Mouse (Mus musculus) gastrocnemius, adult 2 months (tissue): ENCODE measurements around the gene Acvrl1. TPM values are rescaled to one million over a fixed set of nuclear protein-coding genes. Genes with fewer than 3 reads are reported as not detected.

Source experiments
- DNase-seq: peaks from one replicate; pipeline ENCODE4 v3.0.0; 2022
- H3K27ac ChIP-seq: fragments of 200-600 bp; 2 replicates; pipeline ENCODE4 v1.8.1; 2022; ENCODE audit warnings: mild to moderate bottlenecking
- H3K4me3 ChIP-seq: fragments of 200-600 bp; 2 replicates; pipeline ENCODE4 v1.8.1; 2022; ENCODE audit warnings: mild to moderate bottlenecking, moderate library complexity
- CTCF ChIP-seq: fragments of 200-600 bp; IDR thresholded peaks from 2 replicates; pipeline ENCODE4 v1.8.1; 2022; ENCODE audit warnings: antibody characterized with exemption, mild to moderate bottlenecking, moderate library complexity
- intact Hi-C: fragments of 180-260 bp; cut with DNase I; formaldehyde crosslinking; loops from one replicate; pipeline ENCODE4 v1.15.1; 2025
- total RNA-seq, 2 experiments: library from RNA; stranded (reverse); gene quantifications; 2 replicates each; pipeline ENCODE4 v1.2.3; 2021

Acvrl1 gene
- total RNA-seq, 2 experiments from 2014 or later: 10.2 to 14.5 TPM

GRCm38 (mm10) chr15:101169910-101170309 is 41.6 kb downstream of the Acvrl1 start:
- intact Hi-C loops: no loop called here
- no peak overlapping the region for H3K4me3 ChIP-seq
- no peak overlapping the region for H3K27ac ChIP-seq
- DNase-seq: no peak
- no peak for TF ChIP-seq CTCF

GRCm38 (mm10) chr15:101170413-101170980 is 42.2 kb downstream of the Acvrl1 start:
- intact Hi-C loops: no loop called here
- no peak for DNase-seq
- no peak overlapping the region for H3K27ac ChIP-seq
- no peak for TF ChIP-seq CTCF
- no peak overlapping the region for H3K4me3 ChIP-seq

DNA sequence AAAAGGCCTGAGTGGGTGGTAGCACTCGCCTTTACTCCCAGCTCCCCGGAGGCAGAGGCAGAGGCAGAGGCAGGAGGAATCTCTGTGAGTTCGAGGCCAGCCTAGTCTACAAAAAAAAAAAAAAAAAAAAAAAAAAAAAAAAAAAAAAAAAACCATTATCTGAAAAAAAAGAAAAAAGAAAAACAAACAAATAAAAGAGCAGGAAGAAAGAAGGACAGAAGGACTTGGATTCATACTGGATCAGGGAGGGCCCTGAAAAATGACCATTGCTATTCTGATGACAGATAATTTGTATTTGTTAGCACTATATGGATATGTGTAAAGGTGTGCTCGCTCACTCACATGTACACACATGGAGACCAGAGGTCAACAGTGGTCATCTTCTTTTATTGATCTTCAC is 43.0 kb downstream of the Acvrl1 start:
- intact Hi-C loops: no loop called here
- H3K27ac ChIP-seq: no peak overlapping the region
- H3K4me3 ChIP-seq: no peak overlapping the region
- TF ChIP-seq CTCF: no peak
- no peak for DNase-seq

DNA sequence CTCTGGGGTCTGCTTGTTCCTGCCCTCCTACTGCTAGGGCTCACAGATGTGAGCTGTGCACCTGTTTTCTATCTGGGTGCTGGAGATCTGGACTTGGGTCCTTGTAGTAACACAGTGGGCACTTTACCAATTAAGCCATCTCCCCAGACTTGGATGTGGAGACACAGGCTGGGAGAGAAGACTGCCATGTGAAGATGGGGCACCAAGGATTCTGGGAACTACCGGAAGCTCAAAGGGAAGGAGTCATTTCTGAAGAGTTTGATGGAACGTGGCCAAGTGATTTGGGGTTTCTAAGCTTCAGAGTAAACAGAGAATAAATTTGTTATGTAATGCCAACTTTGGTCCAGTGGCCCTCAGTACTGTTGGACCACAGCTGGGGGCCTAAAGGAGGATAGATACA is 43.7 kb downstream of the Acvrl1 start:
- no peak overlapping the region for H3K27ac ChIP-seq
- no peak overlapping the region for H3K4me3 ChIP-seq
- intact Hi-C loops: loop anchor here (2.0 kb wide), 1 partner anchor 25 kb away; no protein-coding TSS in a partner anchor
- DNase-seq: no peak
- TF ChIP-seq CTCF: no peak

- peak; percentile 96 for DNase-seq
- peak within 1 kb of the TSS; percentile 91 for H3K4me3 ChIP-seq
- H3K27ac ChIP-seq: peak within 1 kb of the TSS; percentile 98
- TF ChIP-seq CTCF: no peak
- intact Hi-C loops: loop anchor here (2.0 kb wide), 1 partner anchor 27 kb away; no protein-coding TSS in a partner anchor
Observed at GRCm38 (mm10) chr15:101173421-101174211, 45.3 kb downstream of the Acvrl1 start, which contains the start of gene Acvr1b. Gene Acvr1b (plus strand): TSS chr15:101174067.

DNA sequence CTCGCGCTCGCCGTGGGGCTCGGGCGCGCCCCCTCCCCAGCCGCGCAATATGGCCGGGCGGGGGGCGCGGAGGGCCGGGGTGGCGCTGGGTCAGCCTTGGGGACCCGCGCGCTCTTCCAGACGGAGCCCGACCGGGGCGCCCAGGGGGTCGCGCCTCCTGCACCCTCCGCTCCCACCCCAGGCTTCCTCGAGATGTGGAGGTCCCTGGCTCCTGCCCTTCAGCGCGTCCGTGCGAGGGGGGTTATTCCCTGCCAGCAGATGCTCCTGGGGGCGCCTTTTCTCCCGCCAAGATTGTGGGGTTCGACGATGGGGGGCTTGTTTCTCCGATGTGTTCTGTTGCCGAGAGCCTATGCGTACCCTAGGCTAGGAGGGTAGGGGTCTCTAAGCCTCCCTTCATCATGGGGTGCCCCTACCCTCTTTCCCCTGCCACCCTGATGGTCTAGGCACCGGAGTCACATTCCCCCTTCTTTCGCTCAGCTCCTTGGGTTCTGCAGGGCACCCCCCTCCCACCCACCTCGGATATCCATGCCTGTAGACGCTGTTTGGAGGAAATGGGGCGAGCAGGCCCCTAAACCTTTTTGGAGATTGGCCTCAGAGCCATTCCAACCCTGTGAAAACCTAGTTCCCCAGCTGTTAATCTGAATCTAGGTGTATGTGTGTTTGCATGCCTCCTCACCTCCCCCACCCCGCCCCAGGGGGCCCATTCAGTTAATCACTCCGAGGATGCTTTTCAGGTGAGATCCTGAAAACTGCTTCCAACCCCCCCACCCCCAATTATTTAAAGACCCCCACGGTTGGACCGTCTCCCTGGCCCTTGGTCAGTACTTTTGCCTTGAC is 46.2 kb downstream of the Acvrl1 start:
- intact Hi-C loops: no loop called here
- Histone ChIP-seq H3K4me3 (peak overlapping the region; percentile 91), H3K27ac (peak overlapping the region; percentile 98)
- no peak for DNase-seq
- no peak for TF ChIP-seq CTCF

GRCm38 (mm10) chr15:101175131-101175460 is 46.8 kb downstream of the Acvrl1 start:
- no peak for TF ChIP-seq CTCF
- peak overlapping the region; percentile 91 for H3K4me3 ChIP-seq

DNA sequence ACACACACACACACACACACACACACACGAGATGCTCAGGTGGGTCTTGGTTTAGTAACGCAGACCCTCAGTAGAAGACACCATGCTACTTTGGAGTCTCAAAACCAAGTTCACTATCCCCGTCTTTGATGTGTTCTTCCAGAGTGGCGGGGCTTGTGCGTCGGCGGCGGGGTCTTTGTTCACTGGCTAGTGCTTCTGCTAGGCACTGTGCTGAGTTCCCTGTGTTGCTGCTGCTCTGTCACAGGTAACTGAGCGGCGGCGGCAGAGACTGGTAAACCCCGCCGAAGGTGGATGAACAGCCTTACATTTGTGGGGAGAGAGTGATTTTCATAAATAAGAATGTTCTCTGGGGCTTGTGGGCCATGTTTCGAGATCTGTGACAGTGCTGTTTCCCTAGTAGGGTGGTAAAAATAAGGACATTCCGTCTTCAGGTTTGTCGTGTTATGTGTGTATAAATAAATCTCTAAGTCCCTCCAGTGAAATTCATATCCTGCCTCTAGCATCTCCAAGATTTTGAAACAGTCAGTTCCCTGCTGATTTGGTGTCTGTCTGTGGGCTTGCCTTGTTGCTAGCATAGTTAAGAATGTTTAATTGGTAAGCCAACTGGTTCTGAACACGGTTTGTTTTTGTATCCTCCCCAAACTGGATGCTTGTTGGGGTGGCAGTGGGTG is 47.4 kb downstream of the Acvrl1 start:
- TF ChIP-seq CTCF: no peak
- H3K27ac ChIP-seq: peak overlapping the region; percentile 98
- intact Hi-C loops: no loop called here
- H3K4me3 ChIP-seq: peak overlapping the region; percentile 91
- DNase-seq: peak; percentile 42

More at GRCm38 (mm10) chr15:101175131-101175460, 46.8 kb downstream of the Acvrl1 start:
- DNase-seq: peak; percentile 41
- peak overlapping the region; percentile 98 for H3K27ac ChIP-seq
- intact Hi-C loops: no loop called here

- intact Hi-C loops: no loop called here
- H3K4me3 ChIP-seq: peak overlapping the region; percentile 91
Observed at GRCm38 (mm10) chr15:101176284-101176680, 48.0 kb downstream of the Acvrl1 start.

GRCm38 (mm10) chr15:101176795-101177691 is 48.7 kb downstream of the Acvrl1 start:
- Histone ChIP-seq H3K4me3 (peak overlapping the region; percentile 91), H3K27ac (peak overlapping the region; percentile 98)
- intact Hi-C loops: no loop called here
- DNase-seq: no peak
- TF ChIP-seq CTCF: no peak

More at GRCm38 (mm10) chr15:101176284-101176680, 48.0 kb downstream of the Acvrl1 start:
- DNase-seq: no peak
- peak overlapping the region; percentile 98 for H3K27ac ChIP-seq
- TF ChIP-seq CTCF: no peak

DNA sequence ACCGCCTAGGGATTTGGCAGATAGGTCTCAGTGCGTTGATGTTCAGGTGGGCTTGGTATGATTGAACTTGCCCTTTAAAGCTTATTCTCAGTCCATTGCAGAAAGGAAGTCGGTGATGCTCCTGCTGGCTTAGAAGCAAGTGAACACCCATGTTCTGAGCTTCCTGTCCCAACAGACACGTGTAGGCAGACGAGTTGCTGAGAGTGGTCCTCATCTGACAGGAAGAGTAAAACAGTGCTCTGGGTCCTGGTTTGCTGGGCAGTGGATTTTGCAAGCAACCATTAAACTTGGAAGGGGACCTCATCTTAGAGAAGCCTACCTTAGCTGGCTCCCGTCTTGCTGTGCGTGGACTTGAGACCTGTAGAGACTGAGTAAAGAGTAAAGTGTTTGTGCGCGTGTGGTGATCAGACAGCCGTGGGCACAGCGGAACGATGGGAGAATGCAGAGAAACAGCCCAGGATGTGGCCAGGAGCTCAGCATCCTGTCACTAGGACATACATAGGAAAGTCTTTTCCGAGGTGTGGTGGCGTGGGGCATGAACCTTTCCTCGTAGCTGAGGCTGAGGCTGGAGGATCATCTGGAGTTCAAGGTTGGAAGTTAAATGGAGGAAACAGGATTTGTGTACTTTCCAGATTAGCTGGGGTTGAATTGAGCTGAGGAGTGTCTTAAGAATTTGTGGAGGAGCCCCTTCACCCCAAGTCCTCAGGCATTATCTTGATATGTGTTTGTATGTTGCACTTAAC is 52.2 kb downstream of the Acvrl1 start:
- Histone ChIP-seq H3K4me3 (peak overlapping the region; percentile 38; the same call in 1 of the 2 replicates), H3K27ac (peak overlapping the region; percentile 98)
- intact Hi-C loops: no loop called here
- no peak for TF ChIP-seq CTCF
- no peak for DNase-seq
